Mouse (Mus musculus) MEL (cell line): ENCODE results near the gene Gm49366.

ENCODE experiments used
- CTCF ChIP-seq, 3 experiments: IDR thresholded peaks in 2 of 3; conservative IDR thresholded peaks in 1 of 3; 2 replicates each; pipeline ENCODE4 v1.5.1; 2011 to 2012; ENCODE audit warnings: low read length in 3 of 3, low read depth in 2 of 3, mild to moderate bottlenecking in 2 of 3, improper control_type of control experiment in 1 of 3, inconsistent platforms in 1 of 3, mixed read lengths in 1 of 3, moderate library complexity in 1 of 3; ENCODE audit not compliant: control insufficient read depth in 1 of 3, insufficient read depth in 1 of 3, poor library complexity in 1 of 3, severe bottlenecking in 1 of 3
- GATA1 ChIP-seq: IDR thresholded peaks from 2 replicates; pipeline ENCODE4 v1.6.1; 2011; ENCODE audit warnings: low read depth, low read length, improper control_type of control experiment
- HCFC1 ChIP-seq: IDR thresholded peaks from 2 replicates; pipeline ENCODE4 v1.6.1; 2012; ENCODE audit warnings: low read depth, mild to moderate bottlenecking, inconsistent platforms, low read length, improper control_type of control experiment, moderate library complexity
- KAT2A ChIP-seq: conservative IDR thresholded peaks from 2 replicates; pipeline ENCODE4 v1.6.1; 2012; ENCODE audit warnings: low read depth, low read length, improper control_type of control experiment, inconsistent platforms
- MAZ ChIP-seq: IDR thresholded peaks from 2 replicates; pipeline ENCODE4 v1.6.1; 2012; ENCODE audit warnings: low read depth, mild to moderate bottlenecking, inconsistent platforms, low read length, improper control_type of control experiment
- POLR2A ChIP-seq, 2 experiments: IDR thresholded peaks; 2 replicates each; pipeline ENCODE4 v1.6.1; 2011 to 2012; ENCODE audit warnings: low read length in 2 of 2, mild to moderate bottlenecking in 2 of 2, control low read depth in 1 of 2, improper control_type of control experiment in 1 of 2, low read depth in 1 of 2, moderate library complexity in 1 of 2; ENCODE audit not compliant: control insufficient read depth in 1 of 2, insufficient read depth in 1 of 2, poor library complexity in 1 of 2
- RCOR1 ChIP-seq: IDR thresholded peaks from 2 replicates; pipeline ENCODE4 v1.6.1; 2012; ENCODE audit warnings: low read depth, mild to moderate bottlenecking, inconsistent platforms, low read length, improper control_type of control experiment
- SIN3A ChIP-seq: IDR thresholded peaks from 2 replicates; pipeline ENCODE4 v1.6.1; 2012; ENCODE audit warnings: low read length, improper control_type of control experiment, inconsistent platforms
- USF2 ChIP-seq, 2 experiments: IDR thresholded peaks; 2 replicates each; pipeline ENCODE4 v1.6.1; 2011 to 2012; ENCODE audit warnings: improper control_type of control experiment in 2 of 2, low read length in 2 of 2, borderline replicate concordance in 1 of 2, inconsistent platforms in 1 of 2, low read depth in 1 of 2, mild to moderate bottlenecking in 1 of 2; ENCODE audit not compliant: insufficient read depth in 1 of 2
- ZNF384 ChIP-seq: IDR thresholded peaks from 2 replicates; pipeline ENCODE4 v1.6.1; 2012; ENCODE audit warnings: low read depth, mild to moderate bottlenecking, inconsistent platforms, low read length, improper control_type of control experiment

DNA sequence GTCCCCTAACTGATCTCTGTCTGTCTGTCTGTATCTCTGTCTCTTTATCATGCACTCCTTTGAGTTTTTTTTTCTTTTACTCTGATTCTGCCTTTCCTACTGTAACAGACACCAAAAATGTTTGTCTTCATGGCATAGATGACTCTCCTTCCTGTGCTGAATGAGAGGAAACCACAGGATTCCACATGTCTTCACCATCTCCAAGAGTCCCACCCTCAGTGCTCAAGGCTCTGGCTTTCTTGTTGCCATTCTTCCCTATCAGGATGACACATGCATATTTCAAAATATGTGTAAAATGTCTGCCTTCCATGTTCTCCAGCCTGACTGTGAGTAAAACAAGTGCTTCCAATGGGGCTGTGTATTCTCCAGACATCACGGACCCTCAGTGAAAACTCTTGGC, 8.2 kb downstream of the Gm49366 start:
- no peak for TF ChIP-seq CTCF (IDR thresholded peaks at IDR 0.05 in 2 of 3, conservative IDR thresholded peaks at IDR 0.05 in 1 of 3; ENCODE audit: control insufficient read depth in 1 of 3, insufficient read depth in 1 of 3, low read depth in 2 of 3, low read length in 3 of 3, poor library complexity in 1 of 3, severe bottlenecking in 1 of 3)
- TF ChIP-seq USF2 (IDR thresholded peaks at IDR 0.05; ENCODE audit: borderline replicate concordance in 1 of 2, insufficient read depth in 1 of 2, low read depth in 1 of 2, low read length in 2 of 2) = no peak
- no peak for TF ChIP-seq GATA1
- no peak for TF ChIP-seq POLR2A (IDR thresholded peaks at IDR 0.05; ENCODE audit: control insufficient read depth in 1 of 2, insufficient read depth in 1 of 2, low read depth in 1 of 2, low read length in 2 of 2, poor library complexity in 1 of 2)
- TF ChIP-seq KAT2A = no peak
- no peak for TF ChIP-seq ZNF384
- TF ChIP-seq SIN3A = no peak
- no peak for TF ChIP-seq RCOR1
- TF ChIP-seq MAZ = no peak
- TF ChIP-seq HCFC1 = no peak
